Mouse (Mus musculus): Measurements from ENCODE around the gene Lingo4.

GRCm38 (mm10) chr3:94369709-94370108 lies 28.6 kb upstream of the Lingo4 start:
- no peak for TF ChIP-seq EP300 (IDR thresholded peaks at IDR 0.05; ENCODE audit: insufficient read depth, low read depth, low read length)
- no peak for TF ChIP-seq CTCF (IDR thresholded peaks at IDR 0.05)
- TF ChIP-seq POLR2A (IDR thresholded peaks at IDR 0.05; ENCODE audit: insufficient read depth, low read depth, low read length), result no peak
